Mouse (Mus musculus) myocyte (in vitro differentiated cells): ENCODE measurements at regions not wholly inside any gene's neighbourhood (a gene's known extent, or its start where the extent isn't known, plus 50 kb on each side); places are given as distances from the start of the nearest gene placed in this dataset.

Source experiments
- CEBPB ChIP-seq: IDR thresholded peaks from 2 replicates; pipeline ENCODE4 v1.6.1; 2011; ENCODE audit warnings: mild to moderate bottlenecking, moderate library complexity; ENCODE audit not compliant: poor library complexity, insufficient read depth, severe bottlenecking
- MYOD1 ChIP-seq, 3 experiments: IDR thresholded peaks; one replicate each; pipeline ENCODE4 v1.6.1; 2011; ENCODE audit warnings: control low read depth in 2 of 3, low read depth in 2 of 3, mild to moderate bottlenecking in 2 of 3, moderate library complexity in 1 of 3; ENCODE audit not compliant: insufficient read length in 2 of 3, control insufficient read depth in 1 of 3
- MYOG ChIP-seq, 3 experiments: IDR thresholded peaks; one replicate each; pipeline ENCODE4 v1.6.1; 2011; ENCODE audit warnings: control low read depth in 2 of 3, low read depth in 2 of 3, mild to moderate bottlenecking in 2 of 3; ENCODE audit not compliant: insufficient read length in 2 of 3, control insufficient read depth in 1 of 3, insufficient read depth in 1 of 3
- POLR2A ChIP-seq: IDR thresholded peaks from one replicate; pipeline ENCODE4 v1.6.1; 2011; ENCODE audit warnings: low read depth, mild to moderate bottlenecking, control low read depth, moderate library complexity; ENCODE audit not compliant: insufficient read length
- POLR2AphosphoS2 ChIP-seq: IDR thresholded peaks from one replicate; pipeline ENCODE4 v1.6.1; 2011; ENCODE audit warnings: low read depth, control low read depth; ENCODE audit not compliant: insufficient read length
- TCF12 ChIP-seq: IDR thresholded peaks from one replicate; pipeline ENCODE4 v1.6.1; 2011; ENCODE audit warnings: mild to moderate bottlenecking, control low read depth; ENCODE audit not compliant: poor library complexity, insufficient read depth, severe bottlenecking
- TCF3 ChIP-seq: IDR thresholded peaks from one replicate; pipeline ENCODE4 v1.6.1; 2011; ENCODE audit warnings: low read depth, control low read depth; ENCODE audit not compliant: insufficient read length
- USF1 ChIP-seq: IDR thresholded peaks from one replicate; pipeline ENCODE4 v1.6.1; 2011; ENCODE audit warnings: low read depth, mild to moderate bottlenecking, control low read depth, moderate library complexity

DNA sequence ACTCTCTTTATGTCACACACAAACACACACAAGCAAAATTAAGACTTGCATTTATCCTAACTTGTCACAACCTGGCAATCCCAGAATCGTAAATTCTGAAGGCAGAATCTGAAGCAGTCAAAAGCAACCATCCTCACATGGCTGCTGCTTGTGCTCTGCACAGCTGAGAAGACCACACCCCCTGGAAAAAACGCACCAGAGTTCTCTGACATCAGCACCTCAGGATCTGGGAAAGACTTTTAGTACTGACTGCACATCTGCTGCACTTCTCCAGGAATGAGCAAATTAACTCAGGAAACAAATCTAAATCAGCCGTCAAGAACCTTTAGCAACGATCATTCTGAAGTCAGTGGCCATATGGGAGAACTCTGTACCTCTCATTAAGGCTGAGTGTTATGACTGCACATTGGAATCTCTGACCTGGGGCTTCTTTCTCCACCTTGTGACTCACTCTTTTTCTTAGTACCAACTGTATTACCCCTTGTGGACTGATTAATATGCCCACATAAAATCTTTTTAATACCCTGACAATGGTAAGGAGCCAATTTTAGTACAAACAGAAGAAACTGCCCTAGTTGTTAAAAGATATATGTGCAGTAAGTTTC lies 248.1 kb upstream of the Akirin2 start:
- TF ChIP-seq MYOG (IDR thresholded peaks at IDR 0.05; ENCODE audit: control insufficient read depth in 1 of 3, insufficient read depth in 1 of 3, insufficient read length in 2 of 3, low read depth in 2 of 3) (no peak), POLR2AphosphoS2 (no peak), MYOD1 (IDR thresholded peaks at IDR 0.05; ENCODE audit: control insufficient read depth in 1 of 3, insufficient read length in 2 of 3, low read depth in 2 of 3) (no peak), CEBPB (no peak), POLR2A (no peak), TCF3 (no peak), USF1 (no peak), TCF12 (no peak)
